Mouse (Mus musculus) neural tube, embryonic 12.5 days (tissue): ENCODE results near the gene Cacnb3. TPM values are rescaled to one million over a fixed set of nuclear protein-coding genes. Genes with fewer than 3 reads are reported as not detected.

ENCODE experiments used
- ATAC-seq: fragments of 200-750 bp; cut with Nextera tagmentation; 2 replicates; pipeline ENCODE4 v1.8.0; 2017; ENCODE audit warnings: low read depth, mild to moderate bottlenecking, moderate TSS enrichment, moderate library complexity; ENCODE audit not compliant: low FRiP score
- H3K27ac ChIP-seq: fragments of 300-500 bp; sonication (generic); 2 replicates; pipeline ENCODE4 v1.5.1; 2016
- H3K27me3 ChIP-seq: fragments of 300-500 bp; sonication (generic); replicated peaks from 2 replicates; pipeline ENCODE4 v1.6.1; 2016; ENCODE audit warnings: mild to moderate bottlenecking
- H3K36me3 ChIP-seq: fragments of 300-500 bp; sonication (generic); 2 replicates; pipeline ENCODE4 v1.6.1; 2016; ENCODE audit warnings: mild to moderate bottlenecking
- H3K4me1 ChIP-seq: fragments of 300-500 bp; sonication (generic); 2 replicates; pipeline ENCODE4 v1.6.1; 2016
- H3K4me2 ChIP-seq: fragments of 300-500 bp; sonication (generic); replicated peaks from 2 replicates; pipeline ENCODE4 v1.6.1; 2016; ENCODE audit warnings: mild to moderate bottlenecking
- H3K4me3 ChIP-seq: fragments of 300-500 bp; sonication (generic); 2 replicates; pipeline ENCODE4 v1.5.1; 2016
- H3K9ac ChIP-seq: fragments of 300-500 bp; sonication (generic); 2 replicates; pipeline ENCODE4 v1.6.1; 2016; ENCODE audit warnings: mild to moderate bottlenecking
- H3K9me3 ChIP-seq: fragments of 300-500 bp; sonication (generic); 2 replicates; pipeline ENCODE4 v1.6.1; 2016; ENCODE audit warnings: mild to moderate bottlenecking
- WGBS: fragments of 180-500 bp; shearing (Covaris S2); methylation state at CpG from one replicate; pipeline ENCODE4 v1.1.7; 2016; 5-methylcytosine and 5-hydroxymethylcytosine counted together
- polyA plus RNA-seq: library from polyadenylated mRNA; unstranded; fragments of >200 nt; fragmentation: Nextera tagmentation; extraction: Ambion mirVana; gene quantifications from 2 replicates; pipeline ENCODE4 v1.2.1, GENCODE M21; 2016

Gene Cacnb3
- polyA plus RNA-seq, 1 experiment from 2014 or later, result 127 TPM

DNA sequence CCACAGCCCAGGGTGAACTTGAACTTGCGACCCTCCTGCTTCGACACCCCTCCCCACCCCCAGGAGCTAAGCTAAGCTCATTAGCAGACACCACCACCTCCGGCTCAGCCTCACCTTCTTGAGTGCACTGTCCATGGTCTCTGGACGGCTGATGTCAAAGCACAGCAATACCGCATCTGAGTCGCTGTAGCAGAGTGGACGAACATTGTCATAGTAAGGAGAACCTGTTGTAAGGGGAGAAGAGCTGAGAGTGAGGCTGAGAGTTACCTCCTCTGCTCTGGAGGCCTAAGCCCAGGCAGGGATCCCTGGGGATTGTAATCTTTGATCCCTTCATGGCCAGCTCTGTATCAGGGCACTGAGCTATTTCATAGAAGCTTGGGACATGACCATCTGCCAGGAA lies 43.1 kb downstream of the Cacnb3 start:
- H3K4me3 ChIP-seq, result no peak overlapping the region
- 81% methylated on average over 7 of the region's 7 CpGs for WGBS
- no peak for ATAC-seq
- H3K4me1 ChIP-seq, result peaks cover 43% of the 10 kb centered on the region
- no peaks in the 10 kb centered on the region for H3K9me3 ChIP-seq
- no peak overlapping the region for H3K9ac ChIP-seq
- H3K36me3 ChIP-seq, result peaks cover 16% of the 10 kb centered on the region; the same call in 1 of the 2 replicates
- peak overlapping the region; percentile 94 for H3K4me2 ChIP-seq
- H3K27me3 ChIP-seq, result 0 out of 2 replicates have a peak, but pooled peaks cover 6% of the 10 kb centered on the region
- H3K27ac ChIP-seq, result no peak overlapping the region

- peaks cover 43% of the 10 kb centered on the region for H3K4me1 ChIP-seq
- peak overlapping the region; percentile 57 for H3K9ac ChIP-seq
- no peaks in the 10 kb centered on the region for H3K9me3 ChIP-seq
- peak overlapping the region; percentile 52; the same call in 1 of the 2 replicates for H3K4me3 ChIP-seq
- H3K36me3 ChIP-seq, result peaks cover 11% of the 10 kb centered on the region; the same call in 1 of the 2 replicates
- 0 out of 2 replicates have a peak, but pooled peaks cover 6% of the 10 kb centered on the region for H3K27me3 ChIP-seq
- WGBS, result 8% methylated on average over 7 of the region's 7 CpGs
- H3K27ac ChIP-seq, result peak overlapping the region; percentile 27; the same call in 1 of the 2 replicates
- H3K4me2 ChIP-seq, result peak overlapping the region; percentile 94
- peak; percentile 84 for ATAC-seq
These were observed 43.8 kb downstream of the Cacnb3 start for GRCm38 (mm10) chr15:98674284-98674993.

GRCm38 (mm10) chr15:98674994-98675545 lies 44.4 kb downstream of the Cacnb3 start:
- peak overlapping the region; percentile 57; the same call in 1 of the 2 replicates for H3K9ac ChIP-seq
- 7% methylated on average over 11 of the region's 11 CpGs for WGBS
- peak overlapping the region; percentile 52 for H3K4me3 ChIP-seq
- peak overlapping the region; percentile 94 for H3K4me2 ChIP-seq
- peaks cover 43% of the 10 kb centered on the region for H3K4me1 ChIP-seq
- 0 out of 2 replicates have a peak, but pooled peaks cover 6% of the 10 kb centered on the region for H3K27me3 ChIP-seq
- ATAC-seq, result peak; percentile 38
- H3K36me3 ChIP-seq, result peaks cover 8% of the 10 kb centered on the region; the same call in 1 of the 2 replicates
- H3K27ac ChIP-seq, result peak overlapping the region; percentile 27; the same call in 1 of the 2 replicates
- H3K9me3 ChIP-seq, result no peaks in the 10 kb centered on the region

DNA sequence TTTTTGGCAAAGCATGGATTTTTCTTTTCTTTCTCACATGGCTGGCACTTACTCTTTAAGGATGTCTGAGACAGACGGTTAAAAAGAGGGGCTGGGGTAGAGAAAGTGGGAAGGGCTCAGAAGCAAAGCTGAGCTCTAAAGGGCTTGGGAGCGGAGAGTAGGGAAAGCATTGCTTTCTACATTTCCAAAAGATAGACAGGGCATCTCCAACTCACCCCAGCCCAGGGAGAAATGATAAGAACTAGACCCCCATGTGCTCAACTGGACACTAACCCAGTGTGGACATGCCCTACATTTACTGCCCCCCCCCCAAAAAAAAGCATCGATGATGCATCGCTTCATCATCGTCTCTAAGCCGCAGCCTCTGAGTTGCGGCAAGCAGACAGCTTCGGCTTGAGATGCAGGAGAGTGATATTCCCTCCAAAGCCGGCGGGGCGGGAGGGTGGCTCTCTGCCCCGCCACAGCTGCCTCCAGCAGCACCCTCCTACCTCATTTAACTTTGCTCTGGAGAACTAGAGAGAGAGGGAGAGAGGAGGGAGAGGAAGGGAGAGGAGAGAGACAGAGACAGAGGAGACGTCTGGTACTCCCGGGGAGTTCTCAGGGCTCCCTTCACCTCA lies 45.1 kb downstream of the Cacnb3 start:
- Histone ChIP-seq H3K4me3 (peak overlapping the region; percentile 52), H3K9me3 (no peaks in the 10 kb centered on the region), H3K4me2 (peak overlapping the region; percentile 94), H3K27ac (no peak overlapping the region; the same call in 1 of the 2 replicates), H3K36me3 (peaks cover 1% of the 10 kb centered on the region; the same call in 1 of the 2 replicates), H3K4me1 (peaks cover 43% of the 10 kb centered on the region), H3K27me3 (0 out of 2 replicates have a peak, but pooled peaks cover 6% of the 10 kb centered on the region), H3K9ac (peak overlapping the region; percentile 57)
- ATAC-seq, result no peak
- WGBS, result 2% methylated on average over 14 of the region's 14 CpGs

DNA sequence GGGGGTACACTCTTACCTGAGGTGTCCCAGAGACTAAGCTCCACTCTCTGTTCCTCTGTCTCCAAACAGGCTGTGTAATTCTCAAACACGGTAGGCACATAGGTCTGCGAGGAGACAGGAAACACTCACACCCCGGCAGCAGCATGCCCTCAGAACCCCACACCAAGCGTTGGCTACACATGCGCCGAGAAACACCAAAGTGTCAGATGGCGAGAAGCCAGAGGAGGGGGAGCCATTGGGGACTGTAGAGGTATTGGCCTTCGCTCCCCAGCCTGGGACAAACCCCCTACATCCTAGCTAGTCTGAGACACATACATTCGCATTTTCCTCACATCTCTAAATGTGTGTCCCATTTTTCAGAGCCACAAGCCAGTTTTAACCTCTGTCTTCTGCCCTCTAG lies 45.8 kb downstream of the Cacnb3 start:
- under 1% methylated on average over 9 of the region's 9 CpGs for WGBS
- peaks cover 43% of the 10 kb centered on the region for H3K4me1 ChIP-seq
- H3K27me3 ChIP-seq, result 0 out of 2 replicates have a peak, but pooled peaks cover 6% of the 10 kb centered on the region
- peak overlapping the region; percentile 52 for H3K4me3 ChIP-seq
- H3K4me2 ChIP-seq, result peak overlapping the region; percentile 94
- H3K36me3 ChIP-seq, result no peaks in the 10 kb centered on the region
- peak overlapping the region; percentile 57 for H3K9ac ChIP-seq
- H3K9me3 ChIP-seq, result no peaks in the 10 kb centered on the region
- ATAC-seq, result no peak; the same call in 1 of the 2 replicates
- H3K27ac ChIP-seq, result no peak overlapping the region

GRCm38 (mm10) chr15:98676940-98677728 lies 46.5 kb downstream of the Cacnb3 start, which contains the start of gene Rnd1:
Gene Rnd1 (minus strand): TSS chr15:98677461.
- Histone ChIP-seq H3K36me3 (no peaks in the 10 kb centered on the region), H3K9ac (peak within 1 kb of the TSS; percentile 57), H3K27me3 (peaks cover 6% of the 10 kb centered on the region; the same call in 1 of the 2 replicates), H3K27ac (no peak within 1 kb of the TSS), H3K4me3 (peak within 1 kb of the TSS; percentile 52), H3K4me1 (peaks cover 43% of the 10 kb centered on the region), H3K4me2 (peak within 1 kb of the TSS; percentile 94), H3K9me3 (no peaks in the 10 kb centered on the region)
- under 1% methylated on average over 37 of the region's 37 CpGs for WGBS
- peak; percentile 92 for ATAC-seq

GRCm38 (mm10) chr15:98677977-98678376 lies 47.3 kb downstream of the Cacnb3 start:
- Histone ChIP-seq H3K27ac (no peak overlapping the region), H3K4me1 (peaks cover 43% of the 10 kb centered on the region), H3K27me3 (peaks cover 6% of the 10 kb centered on the region; the same call in 1 of the 2 replicates), H3K36me3 (no peaks in the 10 kb centered on the region), H3K9me3 (no peaks in the 10 kb centered on the region), H3K9ac (no peak overlapping the region), H3K4me3 (no peak overlapping the region), H3K4me2 (peak overlapping the region; percentile 94; the same call in 1 of the 2 replicates)
- ATAC-seq, result no peak
- WGBS, result 80% methylated on average over 7 of the region's 7 CpGs

GRCm38 (mm10) chr15:98680660-98681059 lies 50.0 kb downstream of the Cacnb3 start:
- Histone ChIP-seq H3K4me2 (no peak overlapping the region), H3K27me3 (peaks cover 6% of the 10 kb centered on the region; the same call in 1 of the 2 replicates), H3K27ac (no peak overlapping the region), H3K4me3 (no peak overlapping the region), H3K9ac (no peak overlapping the region), H3K4me1 (peaks cover 22% of the 10 kb centered on the region), H3K9me3 (no peaks in the 10 kb centered on the region), H3K36me3 (no peaks in the 10 kb centered on the region)
- WGBS, result 88% methylated on average over 8 of the region's 8 CpGs
- ATAC-seq, result no peak

DNA sequence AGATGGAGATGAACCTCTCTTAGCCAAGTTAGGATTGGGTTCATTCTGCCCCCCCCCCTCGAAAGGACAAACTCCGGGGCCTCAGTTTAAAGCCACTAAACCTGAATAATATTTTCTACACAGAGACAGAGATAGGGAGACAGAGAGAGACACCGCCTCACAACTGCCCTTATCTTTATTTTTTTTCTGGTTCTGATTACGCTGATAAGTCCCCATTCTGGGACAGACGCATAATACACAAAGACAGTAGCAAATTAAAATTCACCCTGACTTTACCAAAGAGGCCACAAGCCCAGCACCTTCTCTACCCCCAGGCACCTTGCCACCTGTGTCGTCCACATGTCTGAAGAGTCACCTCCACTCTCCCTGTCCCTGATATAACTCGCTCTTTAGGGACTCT lies 51.0 kb downstream of the Cacnb3 start:
- 84% methylated on average over 7 of the region's 7 CpGs for WGBS
- ATAC-seq, result no peak

GRCm38 (mm10) chr15:98683177-98683576 lies 52.5 kb downstream of the Cacnb3 start:
- H3K36me3 ChIP-seq, result no peaks in the 10 kb centered on the region
- WGBS, result 68% methylated on average over 10 of the region's 10 CpGs

More for the DNA sequence above, 51.0 kb downstream of the Cacnb3 start:
- Histone ChIP-seq H3K27ac (no peak overlapping the region), H3K9me3 (no peaks in the 10 kb centered on the region), H3K4me2 (no peak overlapping the region), H3K4me1 (peaks cover 13% of the 10 kb centered on the region), H3K36me3 (no peaks in the 10 kb centered on the region), H3K27me3 (no peaks in the 10 kb centered on the region; the same call in 1 of the 2 replicates), H3K4me3 (no peak overlapping the region), H3K9ac (no peak overlapping the region)

DNA sequence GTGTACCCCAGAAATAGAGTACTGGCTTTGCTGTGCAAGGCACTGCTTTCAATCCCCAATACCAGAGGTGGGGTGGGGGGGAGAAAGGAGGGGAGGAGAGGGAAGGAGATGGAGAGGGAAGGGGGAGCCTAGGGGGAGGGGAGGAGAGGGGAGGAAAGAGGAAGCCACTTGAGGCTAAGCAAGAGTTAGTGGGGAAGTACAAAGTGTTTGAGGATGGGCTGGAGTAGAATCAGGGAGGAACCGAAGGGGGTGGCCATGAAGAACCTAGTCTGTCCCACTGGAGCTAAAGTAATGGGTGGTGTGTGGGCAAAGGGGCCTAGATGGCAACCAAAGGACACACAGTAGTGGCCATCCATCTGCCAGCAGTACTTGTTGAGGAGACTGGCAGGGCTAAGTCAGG lies 53.1 kb downstream of the Cacnb3 start:
- Histone ChIP-seq H3K27ac (no peak overlapping the region), H3K27me3 (no peaks in the 10 kb centered on the region; the same call in 1 of the 2 replicates), H3K36me3 (no peaks in the 10 kb centered on the region), H3K4me2 (no peak overlapping the region), H3K9ac (no peak overlapping the region), H3K9me3 (no peaks in the 10 kb centered on the region), H3K4me3 (no peak overlapping the region), H3K4me1 (no peaks in the 10 kb centered on the region)
- ATAC-seq, result no peak
- 79% methylated on average over 1 of the region's 1 CpGs for WGBS

More at GRCm38 (mm10) chr15:98683177-98683576, 52.5 kb downstream of the Cacnb3 start:
- Histone ChIP-seq H3K4me2 (no peak overlapping the region), H3K4me1 (no peaks in the 10 kb centered on the region), H3K4me3 (no peak overlapping the region), H3K9me3 (no peaks in the 10 kb centered on the region), H3K27me3 (no peaks in the 10 kb centered on the region; the same call in 1 of the 2 replicates), H3K9ac (no peak overlapping the region), H3K27ac (no peak overlapping the region)
- ATAC-seq, result no peak
